ENCODE assay signal across 16 mouse cellular contexts in genomic region chr9:107465657-107466056, GRCm38 (mm10).
DNase-seq lines count a peak whose midpoint lies in the region; ATAC-seq lines count a peak whose summit lies in the region.
"Had no signal": no experiment of that assay in that cellular context is flagged by ENCODE, and none has a peak within 500 bp of the region (broad histone marks: within the 10 kb centered on the region; RNA-seq: fewer than 3 reads in every experiment).

No protein-coding gene starts in this region.

- H3K4me3 ChIP-seq in forebrain, embryonic 13.5 days: no peak overlapping the region
- no peak overlapping the region for H3K4me3 ChIP-seq in forebrain, embryonic 14.5 days (ENCODE audit: low read depth, low read length)
- no peak overlapping the region for H3K4me3 ChIP-seq in neural tube, embryonic 14.5 days (ENCODE audit: low read depth, low read length)
- H3K4me3 ChIP-seq in hindbrain, embryonic 16.5 days (ENCODE audit: low read length): no peak overlapping the region
- H3K4me3 ChIP-seq: intestine, embryonic 15.5 days; neural tube, embryonic 12.5 days had no signal

- DNase-seq in forebrain, embryonic 14.5 days (ENCODE audit: low spot score): no peak
- DNase-seq in neural tube, embryonic 10.5 days (ENCODE audit: extremely low spot score, low spot score): no peak
- DNase-seq in thymus, postnatal 0 days (ENCODE audit: low spot score): no peak
- DNase-seq in thymus, postnatal 4 days: no peak
- DNase-seq: heart, adult 18-20 months; heart, postnatal 10 days; left cerebral cortex, postnatal 4 days; lung, adult 2 months; lung, postnatal 36 days; right cerebral cortex, postnatal 4 days; thymus, postnatal 25 days had no signal

- 0 out of 2 replicates have a peak overlapping the region, but pooled peaks have one; percentile 17 for H3K9ac ChIP-seq in forebrain, embryonic 13.5 days
- H3K9ac ChIP-seq in forebrain, embryonic 14.5 days (ENCODE audit: low read length): no peak overlapping the region
- 0 out of 2 replicates have a peak overlapping the region, but pooled peaks have one; percentile 13 for H3K9ac ChIP-seq in neural tube, embryonic 14.5 days (replicated peaks; ENCODE audit: low read depth, low read length)
- H3K9ac ChIP-seq in hindbrain, embryonic 16.5 days (ENCODE audit: low read depth, low read length): peak overlapping the region; percentile 17
- H3K9ac ChIP-seq: intestine, embryonic 15.5 days; neural tube, embryonic 12.5 days had no signal

- H3K4me2 ChIP-seq in forebrain, embryonic 13.5 days: no peak overlapping the region
- H3K4me2 ChIP-seq in forebrain, embryonic 14.5 days (ENCODE audit: low read length): no peak overlapping the region
- no peak overlapping the region for H3K4me2 ChIP-seq in neural tube, embryonic 14.5 days (ENCODE audit: low read depth, low read length)
- no peak overlapping the region for H3K4me2 ChIP-seq in hindbrain, embryonic 16.5 days (ENCODE audit: low read length)
- H3K4me2 ChIP-seq: intestine, embryonic 15.5 days; neural tube, embryonic 12.5 days had no signal

- H3K27me3 ChIP-seq in forebrain, embryonic 13.5 days: peaks cover 62% of the 10 kb centered on the region
- peaks cover 14% of the 10 kb centered on the region for H3K27me3 ChIP-seq in forebrain, embryonic 14.5 days (replicated peaks; ENCODE audit: control insufficient read depth, insufficient read depth, low read length)
- H3K27me3 ChIP-seq in neural tube, embryonic 14.5 days (ENCODE audit: control insufficient read depth, insufficient read depth, low read length): no peaks in the 10 kb centered on the region
- no peaks in the 10 kb centered on the region for H3K27me3 ChIP-seq in hindbrain, embryonic 16.5 days (replicated peaks; ENCODE audit: control insufficient read depth, insufficient read depth, low read length)

- H3K27ac ChIP-seq in forebrain, embryonic 13.5 days: no peak overlapping the region
- no peak overlapping the region for H3K27ac ChIP-seq in forebrain, embryonic 14.5 days (ENCODE audit: low read depth, low read length)
- H3K27ac ChIP-seq in neural tube, embryonic 14.5 days (ENCODE audit: low read depth, low read length): no peak overlapping the region
- no peak overlapping the region for H3K27ac ChIP-seq in hindbrain, embryonic 16.5 days (ENCODE audit: low read depth, low read length)
- H3K27ac ChIP-seq: intestine, embryonic 15.5 days; neural tube, embryonic 12.5 days had no signal

- 35% methylated on average over 6 of the region's 6 CpGs for WGBS in forebrain, embryonic 13.5 days
- 25% methylated on average over 6 of the region's 6 CpGs for WGBS in forebrain, embryonic 14.5 days
- WGBS in neural tube, embryonic 14.5 days: 23% methylated on average over 6 of the region's 6 CpGs
- WGBS in hindbrain, embryonic 16.5 days: 21% methylated on average over 6 of the region's 6 CpGs

- H3K9me3 ChIP-seq in forebrain, embryonic 13.5 days (replicated peaks): no peaks in the 10 kb centered on the region
- H3K9me3 ChIP-seq in forebrain, embryonic 14.5 days (replicated peaks; ENCODE audit: control insufficient read depth, low read length): no peaks in the 10 kb centered on the region
- no peaks in the 10 kb centered on the region for H3K9me3 ChIP-seq in neural tube, embryonic 14.5 days (ENCODE audit: control insufficient read depth, low read length)
- no peaks in the 10 kb centered on the region for H3K9me3 ChIP-seq in hindbrain, embryonic 16.5 days (ENCODE audit: control insufficient read depth, low read length)
- H3K9me3 ChIP-seq: intestine, embryonic 15.5 days; neural tube, embryonic 12.5 days had no signal

- ATAC-seq in forebrain, embryonic 13.5 days: no peak
- ATAC-seq in forebrain, embryonic 14.5 days: no peak
- no peak for ATAC-seq in neural tube, embryonic 14.5 days (ENCODE audit: low read depth)
- 0 out of 2 replicates have a peak, but pooled peaks have one; percentile 6 for ATAC-seq in hindbrain, embryonic 16.5 days
- ATAC-seq: intestine, embryonic 15.5 days had no signal

- H3K4me1 ChIP-seq in forebrain, embryonic 13.5 days: peaks cover 44% of the 10 kb centered on the region
- peaks cover 14% of the 10 kb centered on the region for H3K4me1 ChIP-seq in forebrain, embryonic 14.5 days (ENCODE audit: control insufficient read depth, insufficient read depth, low read length)
- peaks cover 26% of the 10 kb centered on the region for H3K4me1 ChIP-seq in neural tube, embryonic 14.5 days (ENCODE audit: control insufficient read depth, insufficient read depth, low read length)
- H3K4me1 ChIP-seq in hindbrain, embryonic 16.5 days (ENCODE audit: control insufficient read depth, insufficient read depth, low read depth, low read length): peaks cover 31% of the 10 kb centered on the region
- H3K4me1 ChIP-seq: intestine, embryonic 15.5 days had no signal

- H3K36me3 ChIP-seq in forebrain, embryonic 13.5 days (ENCODE audit: poor library complexity, severe bottlenecking): no peaks in the 10 kb centered on the region
- no peaks in the 10 kb centered on the region for H3K36me3 ChIP-seq in forebrain, embryonic 14.5 days (ENCODE audit: control insufficient read depth, insufficient read depth, low read length)
- H3K36me3 ChIP-seq in neural tube, embryonic 14.5 days (ENCODE audit: control insufficient read depth, insufficient read depth, low read length): no peaks in the 10 kb centered on the region
- H3K36me3 ChIP-seq in hindbrain, embryonic 16.5 days (ENCODE audit: control insufficient read depth, insufficient read depth, low read length): no peaks in the 10 kb centered on the region
- H3K36me3 ChIP-seq: intestine, embryonic 15.5 days; neural tube, embryonic 12.5 days had no signal
